Mouse (Mus musculus): ENCODE measurements around the gene Fbln2. TPM values are rescaled to one million over a fixed set of nuclear protein-coding genes. Genes with fewer than 3 reads are reported as not detected.

The Fbln2 gene
- total and polyA plus RNA-seq, 2 experiments from 2014 or later: 19.6 to 41.1 TPM

DNA sequence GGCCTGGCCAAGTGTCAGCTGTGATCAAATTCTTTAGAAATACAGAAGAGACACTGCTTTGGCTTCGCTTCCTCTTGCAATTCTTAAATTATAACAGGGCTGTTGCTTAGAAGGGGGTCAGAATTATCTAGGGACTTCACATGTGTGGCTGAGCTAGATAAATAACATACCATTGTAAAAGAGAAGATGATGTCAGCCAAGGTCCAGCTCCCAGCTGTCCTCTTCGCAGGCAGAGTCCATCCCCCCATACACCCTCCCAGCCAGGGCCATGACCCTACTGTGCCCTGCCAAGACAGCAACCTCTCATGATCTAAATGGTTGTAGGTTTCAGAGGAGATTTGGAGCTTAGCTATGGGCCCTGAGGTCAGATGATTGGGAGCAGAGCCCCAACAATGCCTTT, 28.3 kb upstream of the Fbln2 start:
- no peak for ATAC-seq
- no peak for TF ChIP-seq CTCF (IDR thresholded peaks at IDR 0.05; ENCODE audit: low read depth)
- H3K9me3 ChIP-seq (ENCODE audit: low read length): no peaks in the 10 kb centered on the region
- 0 out of 2 replicates have a peak, but pooled peaks cover 3% of the 10 kb centered on the region for H3K4me1 ChIP-seq (ENCODE audit: insufficient read depth)
- H3K27ac ChIP-seq (ENCODE audit: low read depth, low read length): no peak overlapping the region
- no peak overlapping the region for H3K9ac ChIP-seq
- DNase-seq: no peak
- H3K36me3 ChIP-seq (ENCODE audit: insufficient read depth): no peaks in the 10 kb centered on the region
- H3K27me3 ChIP-seq (ENCODE audit: insufficient read depth, low read length): no peaks in the 10 kb centered on the region
- 76% methylated on average over 2 of the region's 2 CpGs for WGBS
- no peak overlapping the region for H3K4me3 ChIP-seq (ENCODE audit: low read depth, low read length)
- no peak overlapping the region for H3K4me2 ChIP-seq (ENCODE audit: low read depth)

DNA sequence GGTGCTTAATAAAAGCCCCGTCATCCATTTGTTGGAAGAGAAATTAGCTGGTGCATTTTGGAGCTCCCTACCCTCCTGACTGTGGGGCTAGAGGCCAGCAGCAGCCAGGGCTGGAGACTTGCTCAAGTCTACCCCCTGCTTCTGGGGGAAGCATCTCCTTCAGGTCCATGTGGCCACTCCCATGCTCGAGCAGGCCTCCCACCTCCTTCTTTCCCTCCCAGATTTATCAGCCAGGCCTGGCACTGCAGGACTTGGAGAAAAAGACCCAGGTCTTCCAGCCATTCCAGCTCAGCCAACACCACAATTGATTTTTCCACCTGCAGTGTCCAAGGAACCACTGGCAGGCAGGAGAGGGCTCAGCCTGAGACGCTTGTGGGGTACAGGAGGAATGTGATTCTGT, 27.5 kb upstream of the Fbln2 start:
- ATAC-seq (no peak), DNase-seq (no peak)
- 68% methylated on average over 3 of the region's 3 CpGs for WGBS
- H3K27ac ChIP-seq (ENCODE audit: low read depth, low read length): no peak overlapping the region
- H3K9me3 ChIP-seq (ENCODE audit: low read length): no peaks in the 10 kb centered on the region
- H3K4me2 ChIP-seq (ENCODE audit: low read depth): no peak overlapping the region
- no peaks in the 10 kb centered on the region for H3K36me3 ChIP-seq (ENCODE audit: insufficient read depth)
- H3K4me3 ChIP-seq (ENCODE audit: low read depth, low read length): no peak overlapping the region
- H3K27me3 ChIP-seq (ENCODE audit: insufficient read depth, low read length): no peaks in the 10 kb centered on the region
- no peak for TF ChIP-seq CTCF (IDR thresholded peaks at IDR 0.05; ENCODE audit: low read depth)
- no peak overlapping the region for H3K9ac ChIP-seq
- 0 out of 2 replicates have a peak, but pooled peaks cover 3% of the 10 kb centered on the region for H3K4me1 ChIP-seq (ENCODE audit: insufficient read depth)

DNA sequence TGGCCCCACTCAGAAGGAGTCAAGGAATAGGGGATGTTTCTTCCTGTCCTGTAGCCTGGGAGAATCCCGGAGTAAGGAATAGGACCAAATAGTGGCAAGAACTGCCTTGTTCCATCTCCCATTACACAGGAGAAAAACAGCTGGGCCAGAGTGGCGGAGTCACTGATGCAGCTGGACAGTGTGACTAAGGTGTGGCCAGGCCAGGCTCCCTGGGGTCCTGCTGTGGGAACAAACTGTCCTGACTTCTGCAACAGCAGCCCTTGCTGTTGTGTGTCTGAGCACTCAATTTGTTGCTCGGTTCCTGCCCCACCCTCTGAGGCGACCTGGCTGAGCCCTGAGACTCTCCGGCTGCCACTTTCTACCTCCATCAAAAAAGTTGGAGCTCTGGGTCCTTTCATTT, 26.8 kb upstream of the Fbln2 start:
- H3K4me1 ChIP-seq (ENCODE audit: insufficient read depth): 0 out of 2 replicates have a peak, but pooled peaks cover 3% of the 10 kb centered on the region
- DNase-seq (no peak), ATAC-seq (no peak)
- no peak overlapping the region for H3K27ac ChIP-seq (ENCODE audit: low read depth, low read length)
- no peaks in the 10 kb centered on the region for H3K27me3 ChIP-seq (ENCODE audit: insufficient read depth, low read length)
- H3K9ac ChIP-seq: no peak overlapping the region
- no peak overlapping the region for H3K4me3 ChIP-seq (ENCODE audit: low read depth, low read length)
- TF ChIP-seq CTCF (IDR thresholded peaks at IDR 0.05; ENCODE audit: low read depth): no peak
- H3K4me2 ChIP-seq (ENCODE audit: low read depth): no peak overlapping the region
- no peaks in the 10 kb centered on the region for H3K9me3 ChIP-seq (ENCODE audit: low read length)
- WGBS: 85% methylated on average over 5 of the region's 5 CpGs
- H3K36me3 ChIP-seq (ENCODE audit: insufficient read depth): no peaks in the 10 kb centered on the region

DNA sequence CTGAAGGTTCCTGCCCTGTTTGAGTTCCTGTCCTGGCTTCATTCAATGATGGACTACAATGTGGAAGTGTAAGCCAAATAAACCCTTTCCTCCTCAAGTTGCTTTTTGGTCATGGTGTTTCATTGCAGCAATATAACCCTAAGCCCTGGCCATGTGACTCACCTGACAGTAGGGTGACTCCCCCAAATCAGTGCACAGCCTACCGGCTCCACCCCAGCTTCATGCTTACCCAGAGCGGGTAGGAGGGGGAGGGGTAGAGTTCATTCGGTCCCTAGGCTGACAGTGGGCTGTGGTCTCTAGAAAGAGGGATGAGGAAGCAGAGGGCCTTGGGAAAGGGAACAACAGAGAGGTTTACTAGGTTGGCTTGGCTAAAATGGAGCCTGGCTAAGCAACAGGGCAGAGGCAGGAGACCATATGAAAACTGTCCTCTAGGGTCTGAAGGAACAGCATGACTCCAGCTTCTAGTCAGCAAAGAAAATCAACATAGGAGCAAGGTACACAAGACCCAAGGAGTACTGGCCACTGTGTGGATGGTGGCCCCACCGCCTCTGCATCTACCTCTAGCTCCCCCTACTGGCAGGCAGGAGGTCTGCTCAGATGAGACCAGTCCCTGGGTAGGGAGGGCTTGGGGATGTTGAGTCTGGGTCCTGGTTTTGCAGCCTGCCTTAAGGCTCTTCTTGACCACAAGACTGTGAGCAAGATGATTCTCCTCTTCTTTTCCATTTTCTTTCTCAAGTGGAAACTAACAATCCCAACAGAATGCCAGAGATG, 25.9 kb upstream of the Fbln2 start:
- Histone ChIP-seq H3K27ac (ENCODE audit: low read depth, low read length) (no peak overlapping the region), H3K9me3 (ENCODE audit: low read length) (no peaks in the 10 kb centered on the region), H3K4me2 (ENCODE audit: low read depth) (no peak overlapping the region), H3K36me3 (ENCODE audit: insufficient read depth) (no peaks in the 10 kb centered on the region), H3K4me3 (ENCODE audit: low read depth, low read length) (no peak overlapping the region), H3K9ac (no peak overlapping the region), H3K4me1 (ENCODE audit: insufficient read depth) (no peaks in the 10 kb centered on the region), H3K27me3 (ENCODE audit: insufficient read depth, low read length) (no peaks in the 10 kb centered on the region)
- 62% methylated on average over 4 of the region's 4 CpGs for WGBS
- peak; percentile 60 for TF ChIP-seq CTCF (IDR thresholded peaks at IDR 0.05; ENCODE audit: low read depth)
- ATAC-seq (no peak), DNase-seq (no peak)

DNA sequence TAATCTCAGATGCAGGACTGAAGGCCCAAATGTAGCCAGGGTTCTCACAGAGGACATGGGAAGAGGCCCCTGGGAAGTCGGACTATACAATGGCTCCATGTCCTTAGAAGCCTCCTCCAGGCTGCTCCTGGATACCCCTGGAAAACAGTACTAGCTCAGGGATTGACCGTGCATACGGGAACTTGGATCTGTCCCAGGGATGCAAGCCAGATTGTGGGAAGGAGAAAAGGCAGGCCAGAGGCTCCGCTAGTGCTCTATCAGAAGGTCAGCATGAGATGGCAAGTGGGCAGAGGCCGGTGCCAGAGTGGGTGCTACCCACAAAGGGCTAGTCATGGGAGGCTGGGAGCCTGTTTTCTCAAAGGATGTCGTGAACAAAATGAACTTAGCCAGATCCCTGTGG, 25.3 kb upstream of the Fbln2 start:
- no peaks in the 10 kb centered on the region for H3K9me3 ChIP-seq (ENCODE audit: low read length)
- H3K4me3 ChIP-seq (ENCODE audit: low read depth, low read length): no peak overlapping the region
- no peaks in the 10 kb centered on the region for H3K36me3 ChIP-seq (ENCODE audit: insufficient read depth)
- no peaks in the 10 kb centered on the region for H3K27me3 ChIP-seq (ENCODE audit: insufficient read depth, low read length)
- no peak for TF ChIP-seq CTCF (IDR thresholded peaks at IDR 0.05; ENCODE audit: low read depth)
- ATAC-seq (no peak), DNase-seq (no peak)
- H3K4me1 ChIP-seq (ENCODE audit: insufficient read depth): no peaks in the 10 kb centered on the region
- 69% methylated on average over 6 of the region's 6 CpGs for WGBS
- H3K27ac ChIP-seq (ENCODE audit: low read depth, low read length): no peak overlapping the region
- no peak overlapping the region for H3K4me2 ChIP-seq (ENCODE audit: low read depth)
- no peak overlapping the region for H3K9ac ChIP-seq

DNA sequence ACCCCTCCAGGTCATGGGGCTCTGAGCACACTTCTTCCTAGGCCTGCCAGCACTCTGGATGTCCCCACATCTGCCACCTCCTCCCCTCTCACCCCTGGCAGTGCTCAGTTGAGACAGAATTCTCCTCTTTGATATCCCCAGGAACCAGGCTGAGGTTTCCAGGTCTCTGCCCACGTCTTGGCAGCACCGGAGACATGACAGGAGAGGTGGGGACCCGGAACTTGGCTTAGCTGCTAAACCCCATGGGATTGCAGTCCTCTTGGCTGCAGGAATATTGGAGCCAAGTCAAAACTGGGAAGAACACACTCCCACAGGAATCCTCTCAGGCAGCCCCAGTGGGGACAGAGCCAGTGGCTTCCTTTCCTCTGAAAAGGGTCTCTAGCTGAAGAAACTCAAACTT, 24.4 kb upstream of the Fbln2 start:
- ATAC-seq: no peak
- H3K9me3 ChIP-seq (ENCODE audit: low read length): no peaks in the 10 kb centered on the region
- H3K4me3 ChIP-seq (ENCODE audit: low read depth, low read length): no peak overlapping the region
- no peak overlapping the region for H3K4me2 ChIP-seq (ENCODE audit: low read depth)
- H3K27me3 ChIP-seq (ENCODE audit: insufficient read depth, low read length): no peaks in the 10 kb centered on the region
- TF ChIP-seq CTCF (IDR thresholded peaks at IDR 0.05; ENCODE audit: low read depth): no peak
- no peak overlapping the region for H3K9ac ChIP-seq
- no peak overlapping the region for H3K27ac ChIP-seq (ENCODE audit: low read depth, low read length)
- no peaks in the 10 kb centered on the region for H3K4me1 ChIP-seq (ENCODE audit: insufficient read depth)
- no peak for DNase-seq
- no peaks in the 10 kb centered on the region for H3K36me3 ChIP-seq (ENCODE audit: insufficient read depth)
- WGBS: 57% methylated on average over 3 of the region's 3 CpGs

DNA sequence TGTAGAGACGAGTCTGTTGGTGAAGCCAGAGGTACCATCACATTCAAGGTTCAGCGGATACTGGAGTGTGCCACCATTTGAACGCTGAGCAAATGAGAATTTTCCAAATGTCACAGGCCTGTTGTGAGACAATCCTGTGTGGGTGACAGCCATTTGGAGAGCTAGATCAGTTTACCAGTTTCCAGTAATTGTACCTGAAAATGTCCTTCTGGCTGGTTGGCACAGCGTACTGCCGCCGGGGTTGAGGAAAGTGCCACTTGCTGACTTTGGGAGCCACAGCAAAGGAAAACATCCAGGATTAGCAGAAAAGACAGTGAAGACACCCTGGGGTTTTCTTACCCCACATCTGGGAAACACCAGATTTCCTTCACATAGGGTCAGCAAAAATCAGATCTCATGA, 22.3 kb upstream of the Fbln2 start:
- DNase-seq (no peak), ATAC-seq (no peak)
- H3K36me3 ChIP-seq (ENCODE audit: insufficient read depth): no peaks in the 10 kb centered on the region
- H3K4me3 ChIP-seq (ENCODE audit: low read depth, low read length): no peak overlapping the region
- no peak overlapping the region for H3K9ac ChIP-seq
- H3K4me2 ChIP-seq (ENCODE audit: low read depth): no peak overlapping the region
- 85% methylated on average over 6 of the region's 6 CpGs for WGBS
- no peak overlapping the region for H3K27ac ChIP-seq (ENCODE audit: low read depth, low read length)
- no peaks in the 10 kb centered on the region for H3K9me3 ChIP-seq (ENCODE audit: low read length)
- no peaks in the 10 kb centered on the region for H3K4me1 ChIP-seq (ENCODE audit: insufficient read depth)
- no peak for TF ChIP-seq CTCF (IDR thresholded peaks at IDR 0.05; ENCODE audit: low read depth)
- no peaks in the 10 kb centered on the region for H3K27me3 ChIP-seq (ENCODE audit: insufficient read depth, low read length)
